Mouse (Mus musculus): ENCODE measurements around the gene Ccdc175. TPM values are rescaled to one million over a fixed set of nuclear protein-coding genes. Genes with fewer than 3 reads are reported as not detected.

Ccdc175 gene
- polyA plus RNA-seq, 1 experiment = not detected

DNA sequence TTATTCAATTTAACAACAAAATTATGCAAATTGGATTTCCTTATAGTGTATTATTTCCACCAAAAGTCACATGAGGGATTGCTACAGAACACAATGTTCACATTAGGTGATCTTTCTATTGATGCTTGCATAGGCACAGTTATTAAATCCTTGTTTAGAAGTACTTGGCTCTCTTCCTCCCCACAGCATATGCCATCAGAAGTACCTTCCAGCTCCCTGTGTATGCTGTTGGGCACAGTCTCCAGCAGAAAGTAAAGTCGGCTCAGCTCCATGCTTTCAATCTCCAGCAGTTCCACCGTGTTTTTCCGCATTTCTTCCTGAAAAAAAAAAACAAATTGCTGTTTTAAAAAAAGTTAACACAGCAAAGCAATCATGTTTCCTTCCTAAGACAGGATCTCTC lies 6.5 kb downstream of the Ccdc175 start:
- Histone ChIP-seq H3K4me1 (replicated peaks; ENCODE audit: control insufficient read depth, insufficient read depth, low read length) (no peaks in the 10 kb centered on the region), H3K27me3 (ENCODE audit: control insufficient read depth, insufficient read depth, low read length) (no peaks in the 10 kb centered on the region), H3K4me3 (ENCODE audit: control insufficient read depth, insufficient read depth, low read length) (no peak overlapping the region), H3K36me3 (ENCODE audit: control insufficient read depth, insufficient read depth, low read length) (no peaks in the 10 kb centered on the region), H3K27ac (ENCODE audit: control insufficient read depth, insufficient read depth, low read length) (no peak overlapping the region)
- TF ChIP-seq POLR2A (IDR thresholded peaks at IDR 0.05; ENCODE audit: control insufficient read depth, extremely low read depth, insufficient read depth, low read length, poor library complexity) (no peak), CTCF (IDR thresholded peaks at IDR 0.05; ENCODE audit: borderline replicate concordance, control insufficient read depth, extremely low read depth, insufficient read depth, low read length, poor library complexity) (no peak)
- no peak for DNase-seq
- 92% methylated on average over 3 of the region's 3 CpGs for WGBS

DNA sequence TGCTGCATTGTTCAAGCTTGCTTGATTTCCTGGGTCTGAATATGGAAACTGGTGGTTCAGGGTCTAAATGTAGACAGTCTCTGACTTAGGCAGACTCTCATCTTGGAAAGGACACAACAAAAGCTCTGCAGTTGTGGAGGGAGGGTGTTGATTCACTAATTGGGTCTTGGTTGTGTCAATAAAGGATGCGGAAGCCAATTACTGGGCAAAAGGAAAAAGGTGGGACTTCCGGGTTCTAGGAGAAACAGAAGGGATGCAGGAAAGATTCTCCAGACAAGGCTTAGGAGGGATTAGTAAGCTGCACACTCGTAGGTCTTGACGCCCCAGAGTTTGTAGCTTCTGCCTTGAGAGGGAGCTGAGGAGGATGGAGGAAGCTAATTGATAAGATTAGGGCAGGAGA lies 26.4 kb downstream of the Ccdc175 start:
- Histone ChIP-seq H3K4me3 (ENCODE audit: control insufficient read depth, insufficient read depth, low read length) (no peak overlapping the region), H3K27me3 (ENCODE audit: control insufficient read depth, insufficient read depth, low read length) (no peaks in the 10 kb centered on the region), H3K4me1 (replicated peaks; ENCODE audit: control insufficient read depth, insufficient read depth, low read length) (no peaks in the 10 kb centered on the region), H3K27ac (ENCODE audit: control insufficient read depth, insufficient read depth, low read length) (no peak overlapping the region), H3K36me3 (ENCODE audit: control insufficient read depth, insufficient read depth, low read length) (no peaks in the 10 kb centered on the region)
- 92% methylated on average over 4 of the region's 4 CpGs for WGBS
- TF ChIP-seq POLR2A (IDR thresholded peaks at IDR 0.05; ENCODE audit: control insufficient read depth, extremely low read depth, insufficient read depth, low read length, poor library complexity) (no peak), CTCF (IDR thresholded peaks at IDR 0.05; ENCODE audit: borderline replicate concordance, control insufficient read depth, extremely low read depth, insufficient read depth, low read length, poor library complexity) (no peak)
- DNase-seq = no peak

DNA sequence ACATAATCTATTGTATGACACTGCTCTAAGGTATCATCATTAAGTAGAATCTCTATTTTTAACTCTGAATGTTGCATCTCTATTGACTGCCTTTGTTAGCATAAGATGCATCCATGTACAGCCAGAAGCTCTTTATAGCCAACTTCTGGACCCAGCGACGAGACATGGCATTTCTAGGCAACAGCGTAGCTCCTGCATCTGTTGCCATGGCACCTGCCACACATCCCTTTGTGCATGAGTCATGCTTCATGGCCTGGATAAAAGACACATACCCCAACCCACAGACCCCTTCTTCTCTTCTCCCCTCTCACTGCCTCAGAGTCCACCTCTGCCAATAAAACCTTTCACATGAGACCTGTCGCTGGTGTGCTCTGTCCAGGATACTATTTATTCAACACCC lies 34.0 kb downstream of the Ccdc175 start:
- WGBS = 96% methylated on average over 4 of the region's 4 CpGs
- TF ChIP-seq CTCF (IDR thresholded peaks at IDR 0.05; ENCODE audit: borderline replicate concordance, control insufficient read depth, extremely low read depth, insufficient read depth, low read length, poor library complexity) = no peak
- TF ChIP-seq POLR2A (IDR thresholded peaks at IDR 0.05; ENCODE audit: control insufficient read depth, extremely low read depth, insufficient read depth, low read length, poor library complexity) = no peak
- H3K4me1 ChIP-seq (replicated peaks; ENCODE audit: control insufficient read depth, insufficient read depth, low read length) = no peaks in the 10 kb centered on the region
- H3K4me3 ChIP-seq (ENCODE audit: control insufficient read depth, insufficient read depth, low read length) = no peak overlapping the region
- H3K27ac ChIP-seq (ENCODE audit: control insufficient read depth, insufficient read depth, low read length) = no peak overlapping the region
- no peak for DNase-seq
- no peaks in the 10 kb centered on the region for H3K27me3 ChIP-seq (ENCODE audit: control insufficient read depth, insufficient read depth, low read length)
- H3K36me3 ChIP-seq (ENCODE audit: control insufficient read depth, insufficient read depth, low read length) = no peaks in the 10 kb centered on the region

DNA sequence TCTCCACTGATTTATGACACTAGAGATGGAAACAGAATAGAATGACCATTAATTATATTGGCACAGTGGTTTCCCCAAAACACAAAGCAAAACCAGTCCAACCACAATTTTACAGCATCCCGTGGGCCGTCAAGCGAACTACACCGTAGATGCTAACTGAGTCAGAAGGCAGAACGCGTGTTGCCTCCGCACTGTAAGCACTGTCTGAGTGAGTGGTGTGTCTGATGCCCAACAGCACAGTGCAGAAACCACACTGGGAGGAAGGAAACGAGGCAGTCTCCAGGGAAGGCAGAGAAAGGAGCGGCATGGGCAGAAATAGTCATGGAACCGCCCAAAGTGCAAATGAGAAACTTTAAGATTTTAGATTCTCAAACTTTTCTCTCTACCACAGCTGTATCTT lies 55.6 kb downstream of the Ccdc175 start:
- Histone ChIP-seq H3K4me3 (ENCODE audit: control insufficient read depth, insufficient read depth, low read length) (no peak overlapping the region), H3K27me3 (ENCODE audit: control insufficient read depth, insufficient read depth, low read length) (no peaks in the 10 kb centered on the region), H3K27ac (ENCODE audit: control insufficient read depth, insufficient read depth, low read length) (no peak overlapping the region), H3K36me3 (ENCODE audit: control insufficient read depth, insufficient read depth, low read length) (no peaks in the 10 kb centered on the region), H3K4me1 (replicated peaks; ENCODE audit: control insufficient read depth, insufficient read depth, low read length) (no peaks in the 10 kb centered on the region)
- TF ChIP-seq CTCF (IDR thresholded peaks at IDR 0.05; ENCODE audit: borderline replicate concordance, control insufficient read depth, extremely low read depth, insufficient read depth, low read length, poor library complexity) = no peak
- no peak for TF ChIP-seq POLR2A (IDR thresholded peaks at IDR 0.05; ENCODE audit: control insufficient read depth, extremely low read depth, insufficient read depth, low read length, poor library complexity)
- 79% methylated on average over 10 of the region's 10 CpGs for WGBS
- DNase-seq = no peak

DNA sequence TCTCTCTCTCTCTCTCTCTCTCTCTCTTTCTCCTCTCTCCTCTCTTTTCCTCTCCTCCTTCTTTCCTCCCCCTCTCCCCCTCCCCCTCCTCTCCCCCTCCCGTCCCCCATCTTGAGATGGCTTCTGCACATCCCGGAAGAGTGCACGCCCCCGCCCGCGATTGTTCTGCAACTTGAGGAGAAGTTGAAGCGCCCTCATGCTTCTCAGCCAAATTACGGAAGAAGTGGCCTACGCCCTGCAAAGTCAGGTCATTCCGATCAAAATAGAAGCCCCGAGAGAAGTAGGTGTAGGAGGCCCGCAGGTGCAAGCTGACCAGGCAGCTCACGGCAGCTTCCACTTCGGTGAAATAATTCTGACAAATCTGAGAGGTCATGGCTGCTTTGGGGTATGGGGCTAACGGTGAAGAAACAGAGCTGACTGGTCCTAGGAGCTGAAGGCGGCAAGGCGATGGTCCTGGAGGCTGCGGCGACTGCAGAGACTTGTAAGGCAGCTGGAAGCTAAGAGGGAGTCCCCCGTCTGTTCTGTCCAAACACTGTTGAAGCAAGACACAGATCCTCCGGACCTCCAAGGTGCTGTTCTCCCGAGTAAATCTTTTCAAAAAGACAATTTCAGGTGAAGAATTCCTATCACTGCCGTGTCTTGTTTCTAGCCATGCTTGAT lies 69.0 kb downstream of the Ccdc175 start:
- Histone ChIP-seq H3K27ac (ENCODE audit: control insufficient read depth, insufficient read depth, low read length) (no peak overlapping the region), H3K4me3 (ENCODE audit: control insufficient read depth, insufficient read depth, low read length) (no peak overlapping the region), H3K36me3 (ENCODE audit: control insufficient read depth, insufficient read depth, low read length) (no peaks in the 10 kb centered on the region), H3K4me1 (replicated peaks; ENCODE audit: control insufficient read depth, insufficient read depth, low read length) (no peaks in the 10 kb centered on the region), H3K27me3 (ENCODE audit: control insufficient read depth, insufficient read depth, low read length) (no peaks in the 10 kb centered on the region)
- no peak for DNase-seq
- TF ChIP-seq POLR2A (IDR thresholded peaks at IDR 0.05; ENCODE audit: control insufficient read depth, extremely low read depth, insufficient read depth, low read length, poor library complexity) (no peak), CTCF (IDR thresholded peaks at IDR 0.05; ENCODE audit: borderline replicate concordance, control insufficient read depth, extremely low read depth, insufficient read depth, low read length, poor library complexity) (no peak)
- WGBS = 84% methylated on average over 22 of the region's 23 CpGs

DNA sequence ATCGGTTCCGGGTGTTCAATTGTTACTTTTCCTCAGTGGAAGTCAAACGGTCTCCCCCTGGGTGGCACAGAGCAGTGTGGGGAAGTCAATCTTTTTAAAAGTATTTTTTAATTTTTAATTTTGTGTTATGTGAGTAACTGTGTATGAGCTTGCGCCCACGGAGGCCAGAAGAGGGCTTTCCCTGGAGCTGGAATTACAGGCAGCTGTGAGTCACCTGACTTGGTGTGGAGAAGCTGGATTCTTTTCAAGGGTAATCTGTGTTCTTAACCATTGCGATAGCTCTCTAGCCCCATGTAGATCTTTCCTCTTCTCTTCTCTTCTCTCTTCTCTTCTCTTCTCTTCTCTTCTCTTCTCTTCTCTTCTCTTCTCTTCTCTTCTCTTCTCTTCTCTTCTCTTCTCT lies 69.7 kb downstream of the Ccdc175 start:
- Histone ChIP-seq H3K36me3 (ENCODE audit: control insufficient read depth, insufficient read depth, low read length) (no peaks in the 10 kb centered on the region), H3K27me3 (ENCODE audit: control insufficient read depth, insufficient read depth, low read length) (no peaks in the 10 kb centered on the region), H3K4me1 (replicated peaks; ENCODE audit: control insufficient read depth, insufficient read depth, low read length) (no peaks in the 10 kb centered on the region), H3K4me3 (ENCODE audit: control insufficient read depth, insufficient read depth, low read length) (no peak overlapping the region), H3K27ac (ENCODE audit: control insufficient read depth, insufficient read depth, low read length) (no peak overlapping the region)
- DNase-seq = no peak
- WGBS = 80% methylated on average over 6 of the region's 6 CpGs
- no peak for TF ChIP-seq CTCF (IDR thresholded peaks at IDR 0.05; ENCODE audit: borderline replicate concordance, control insufficient read depth, extremely low read depth, insufficient read depth, low read length, poor library complexity)
- no peak for TF ChIP-seq POLR2A (IDR thresholded peaks at IDR 0.05; ENCODE audit: control insufficient read depth, extremely low read depth, insufficient read depth, low read length, poor library complexity)
